Mouse (Mus musculus) MEL (cell line): ENCODE measurements around the gene Ptpn1. TPM values are rescaled to one million over a fixed set of nuclear protein-coding genes. Genes with fewer than 3 reads are reported as not detected.

Source experiments
- DNase-seq: peaks from one replicate; pipeline ENCODE4 v3.0.0; 2011; ENCODE audit warnings: low read depth, low spot score
- H3K27ac ChIP-seq: 2 replicates; pipeline ENCODE4 v1.5.1; 2012; ENCODE audit warnings: low read depth, mild to moderate bottlenecking, control low read depth, low read length, moderate library complexity; ENCODE audit not compliant: control insufficient read depth
- H3K27me3 ChIP-seq, 2 experiments: fragments of 150-350 bp in 1 of 2; sonication (generic) in 1 of 2; 2 replicates each; pipeline ENCODE4 v1.6.1; 2012; ENCODE audit warnings: low read length in 2 of 2, mild to moderate bottlenecking in 2 of 2, improper control_type of control experiment in 1 of 2, moderate library complexity in 1 of 2; ENCODE audit not compliant: insufficient read depth in 2 of 2, control insufficient read depth in 1 of 2
- H3K36me3 ChIP-seq, 2 experiments: 2 replicates each; pipeline ENCODE4 v1.6.1; 2012 to 2014; ENCODE audit warnings: low read length in 2 of 2, improper control_type of control experiment in 1 of 2, inconsistent platforms in 1 of 2, mild to moderate bottlenecking in 1 of 2; ENCODE audit not compliant: insufficient read depth in 2 of 2, control insufficient read depth in 1 of 2
- H3K4me1 ChIP-seq, 2 experiments: fragments of 150-350 bp in 1 of 2; sonication (generic) in 1 of 2; 2 replicates each; pipeline ENCODE4 v1.6.1; 2012; ENCODE audit warnings: low read length in 2 of 2, improper control_type of control experiment in 1 of 2, mild to moderate bottlenecking in 1 of 2; ENCODE audit not compliant: insufficient read depth in 2 of 2, control insufficient read depth in 1 of 2
- H3K4me3 ChIP-seq, 2 experiments: fragments of 150-350 bp in 1 of 2; sonication (generic) in 1 of 2; 2 replicates each; pipeline ENCODE4 v1.5.1; 2012; ENCODE audit warnings: low read depth in 2 of 2, low read length in 2 of 2, mild to moderate bottlenecking in 2 of 2, moderate library complexity in 2 of 2, control low read depth in 1 of 2, improper control_type of control experiment in 1 of 2; ENCODE audit not compliant: control insufficient read depth in 1 of 2, insufficient read depth in 1 of 2
- H3K79me2 ChIP-seq: 2 replicates; pipeline ENCODE4 v1.6.1; 2012; ENCODE audit warnings: mild to moderate bottlenecking, low read length, moderate library complexity; ENCODE audit not compliant: control insufficient read depth, poor library complexity, insufficient read depth
- H3K9ac ChIP-seq: 2 replicates; pipeline ENCODE4 v1.6.1; 2012; ENCODE audit warnings: low read depth, mild to moderate bottlenecking, control low read depth, low read length, moderate library complexity; ENCODE audit not compliant: control insufficient read depth, poor library complexity, severe bottlenecking
- H3K9me3 ChIP-seq: fragments of 150-350 bp; sonication (generic); replicated peaks from 2 replicates; pipeline ENCODE4 v1.6.1; 2012; ENCODE audit warnings: mild to moderate bottlenecking, low read length, improper control_type of control experiment, moderate library complexity; ENCODE audit not compliant: insufficient read depth
- BHLHE40 ChIP-seq: IDR thresholded peaks from 2 replicates; pipeline ENCODE4 v1.6.1; 2012; ENCODE audit warnings: low read depth, mild to moderate bottlenecking, inconsistent platforms, low read length, improper control_type of control experiment, borderline replicate concordance
- CHD1 ChIP-seq: IDR thresholded peaks from 2 replicates; pipeline ENCODE4 v1.6.1; 2012; ENCODE audit warnings: low read depth, mild to moderate bottlenecking, inconsistent platforms, low read length, improper control_type of control experiment
- CTCF ChIP-seq, 3 experiments: IDR thresholded peaks in 2 of 3; conservative IDR thresholded peaks in 1 of 3; 2 replicates each; pipeline ENCODE4 v1.5.1; 2011 to 2012; ENCODE audit warnings: low read length in 3 of 3, low read depth in 2 of 3, mild to moderate bottlenecking in 2 of 3, improper control_type of control experiment in 1 of 3, inconsistent platforms in 1 of 3, mixed read lengths in 1 of 3, moderate library complexity in 1 of 3; ENCODE audit not compliant: control insufficient read depth in 1 of 3, insufficient read depth in 1 of 3, poor library complexity in 1 of 3, severe bottlenecking in 1 of 3
- ELF1 ChIP-seq: IDR thresholded peaks from 2 replicates; pipeline ENCODE4 v1.6.1; 2014; ENCODE audit warnings: low read depth, mild to moderate bottlenecking, inconsistent platforms, low read length, improper control_type of control experiment, moderate library complexity
- GATA1 ChIP-seq: IDR thresholded peaks from 2 replicates; pipeline ENCODE4 v1.6.1; 2011; ENCODE audit warnings: low read depth, low read length, improper control_type of control experiment
- MEF2A ChIP-seq: IDR thresholded peaks from 2 replicates; pipeline ENCODE4 v1.6.1; 2014; ENCODE audit warnings: low read depth, mild to moderate bottlenecking, inconsistent platforms, low read length, improper control_type of control experiment; ENCODE audit not compliant: poor library complexity, insufficient replicate concordance, severe bottlenecking; ENCODE audit errors: extremely low read depth
- MXI1 ChIP-seq: IDR thresholded peaks from 2 replicates; pipeline ENCODE4 v1.6.1; 2011; ENCODE audit warnings: mild to moderate bottlenecking, low read depth, low read length, improper control_type of control experiment
- MYC ChIP-seq: IDR thresholded peaks from 2 replicates; pipeline ENCODE4 v1.6.1; 2011; ENCODE audit warnings: low read depth, mild to moderate bottlenecking, low read length, improper control_type of control experiment, moderate library complexity
- NELFE ChIP-seq: IDR thresholded peaks from 2 replicates; pipeline ENCODE4 v1.6.1; 2011; ENCODE audit warnings: low read depth, low read length, improper control_type of control experiment
- RAD21 ChIP-seq: IDR thresholded peaks from 2 replicates; pipeline ENCODE4 v1.6.1; 2011; ENCODE audit warnings: mild to moderate bottlenecking, low read depth, low read length, improper control_type of control experiment
- RCOR1 ChIP-seq: IDR thresholded peaks from 2 replicates; pipeline ENCODE4 v1.6.1; 2012; ENCODE audit warnings: low read depth, mild to moderate bottlenecking, inconsistent platforms, low read length, improper control_type of control experiment
- SMC3 ChIP-seq: IDR thresholded peaks from 2 replicates; pipeline ENCODE4 v1.6.1; 2011; ENCODE audit warnings: low read depth, low read length, improper control_type of control experiment
- TBP ChIP-seq: IDR thresholded peaks from 2 replicates; pipeline ENCODE4 v1.8.0; 2011; ENCODE audit warnings: low read depth, low read length, improper control_type of control experiment
- UBTF ChIP-seq: IDR thresholded peaks from 2 replicates; pipeline ENCODE4 v1.6.1; 2012; ENCODE audit warnings: low read depth, mild to moderate bottlenecking, inconsistent platforms, low read length, improper control_type of control experiment, moderate library complexity, borderline replicate concordance; ENCODE audit not compliant: insufficient read depth
- USF1 ChIP-seq: IDR thresholded peaks from 2 replicates; pipeline ENCODE4 v1.6.1; 2014; ENCODE audit warnings: low read depth, mild to moderate bottlenecking, inconsistent platforms, low read length, improper control_type of control experiment, moderate library complexity
- ZKSCAN1 ChIP-seq: IDR thresholded peaks from 2 replicates; pipeline ENCODE4 v1.6.1; 2012; ENCODE audit warnings: low read depth, mild to moderate bottlenecking, inconsistent platforms, low read length, improper control_type of control experiment, moderate library complexity
- polyA plus RNA-seq, 2 experiments: library from polyadenylated mRNA; stranded (reverse) in 1 of 2; unstranded in 1 of 2; fragments of >175 nt in 1 of 2; fragments of >200 nt in 1 of 2; gene quantifications; 2 replicates each; pipeline versions ENCODE4 v1.2.1 to v1.2.4; 2012; ENCODE audit warnings: low replicate concordance in 2 of 2, low read depth in 1 of 2; ENCODE audit not compliant: insufficient read length in 2 of 2, insufficient read depth in 1 of 2, missing spikeins in 1 of 2
- total RNA-seq: library from RNA; depleted of rRNA; stranded (reverse); fragments of 300-350 nt; gene quantifications from 2 replicates; pipeline ENCODE4 v1.2.3, GENCODE M21; 2012

Gene Ptpn1
- total and polyA plus RNA-seq, 3 experiments: 55.3 to 62.9 TPM; not detected in 1

GRCm38 (mm10) chr2:168009936-168010668 is 78.2 kb downstream of the Ptpn1 start, which contains the start of gene Ripor3:
TSS of gene Ripor3 (minus strand) at chr2:168010618.
- Histone ChIP-seq H3K9ac (no peak within 1 kb of the TSS), H3K27ac (no peak within 1 kb of the TSS), H3K4me3 (no peak within 1 kb of the TSS), H3K9me3 (no peaks in the 10 kb centered on the region), H3K4me1 (0 out of 4 replicates have a peak, but pooled peaks cover 0 to 2% of the 10 kb centered on the region in 2 experiments), H3K27me3 (no peaks in the 10 kb centered on the region), H3K79me2 (no peaks in the 10 kb centered on the region; the same call in 1 of the 2 replicates), H3K36me3 (no peaks in the 10 kb centered on the region)
- peak; percentile 81 for DNase-seq
- peak; percentile 75 to 98 (median 86) for TF ChIP-seq CTCF (IDR thresholded peaks at IDR 0.05 in 2 of 3, conservative IDR thresholded peaks at IDR 0.05 in 1 of 3; ENCODE audit: control insufficient read depth in 1 of 3, insufficient read depth in 1 of 3, low read depth in 2 of 3, low read length in 3 of 3, poor library complexity in 1 of 3, severe bottlenecking in 1 of 3)
- TF ChIP-seq BHLHE40: 0 out of 2 replicates have a peak, but pooled peaks have one; percentile 7
- TF ChIP-seq ZKSCAN1: no peak
- peak; percentile 45; the same call in 1 of the 2 replicates for TF ChIP-seq GATA1
- no peak for TF ChIP-seq UBTF
- TF ChIP-seq RAD21: peak; percentile 58
- peak; percentile 64 for TF ChIP-seq SMC3
- TF ChIP-seq MXI1: no peak

GRCm38 (mm10) chr2:168010893-168011292 is 79.0 kb downstream of the Ptpn1 start:
- Histone ChIP-seq H3K36me3 (no peaks in the 10 kb centered on the region), H3K27me3 (no peaks in the 10 kb centered on the region), H3K4me1 (0 out of 4 replicates have a peak, but pooled peaks cover 0 to 2% of the 10 kb centered on the region in 2 experiments), H3K79me2 (no peaks in the 10 kb centered on the region; the same call in 1 of the 2 replicates), H3K4me3 (no peak overlapping the region), H3K27ac (no peak overlapping the region), H3K9me3 (no peaks in the 10 kb centered on the region), H3K9ac (no peak overlapping the region)
- no peak for DNase-seq
- no peak for TF ChIP-seq MXI1
- TF ChIP-seq USF1: peak; percentile 78

GRCm38 (mm10) chr2:168016951-168017391 is 85.1 kb downstream of the Ptpn1 start:
- H3K27me3 ChIP-seq: no peaks in the 10 kb centered on the region; a peak in 1 of 4 replicates
- H3K9ac ChIP-seq: no peak overlapping the region
- no peak overlapping the region for H3K27ac ChIP-seq
- H3K9me3 ChIP-seq: no peaks in the 10 kb centered on the region
- 0 out of 4 replicates have a peak, but pooled peaks cover 0 to 2% of the 10 kb centered on the region in 2 experiments for H3K4me1 ChIP-seq
- no peak overlapping the region for H3K4me3 ChIP-seq
- TF ChIP-seq CTCF (IDR thresholded peaks at IDR 0.05 in 2 of 3, conservative IDR thresholded peaks at IDR 0.05 in 1 of 3; ENCODE audit: control insufficient read depth in 1 of 3, insufficient read depth in 1 of 3, low read depth in 2 of 3, low read length in 3 of 3, poor library complexity in 1 of 3, severe bottlenecking in 1 of 3): peak; percentile 61 to 84 (median 69)
- no peak for TF ChIP-seq NELFE
- no peak for TF ChIP-seq TBP
- no peak for TF ChIP-seq MYC
- no peak for TF ChIP-seq RCOR1
- TF ChIP-seq SMC3: peak; percentile 59
- no peak for TF ChIP-seq ELF1
- TF ChIP-seq UBTF: no peak
- TF ChIP-seq USF1: no peak
- TF ChIP-seq MEF2A: no peak
- TF ChIP-seq CHD1: no peak
- TF ChIP-seq RAD21: peak; percentile 30
- H3K79me2 ChIP-seq: no peaks in the 10 kb centered on the region; the same call in 1 of the 2 replicates
- no peaks in the 10 kb centered on the region for H3K36me3 ChIP-seq
- DNase-seq: peak; percentile 63
